Mouse (Mus musculus): ENCODE data around the gene Rimkla.
A peak's percentile ranks its signal among the peaks of the same experiment; 100 is the strongest.
"Not testable (repeated sequence)": the region's sequence is repeated elsewhere in the genome, so short reads cannot be mapped to it uniquely, and the experiment has no call there.

The Rimkla gene

GRCm38 (mm10) chr4:119492291-119492932 is at the start of gene Rimkla:
Gene Rimkla, minus strand, starts transcription at chr4:119492628.
- DNase-seq, result peak; percentile 81

- no peak for DNase-seq
Observed at GRCm38 (mm10) chr4:119540533-119540890, 48.1 kb upstream of the Rimkla start.

- DNase-seq, result peak; percentile 46
Observed at GRCm38 (mm10) chr4:119539836-119540532, 47.6 kb upstream of the Rimkla start.

GRCm38 (mm10) chr4:119539031-119539824 is 46.8 kb upstream of the Rimkla start, which contains the start of gene Frg2f1:
Gene Frg2f1, minus strand, starts transcription at chr4:119539529.
- DNase-seq, result peak; percentile 93

GRCm38 (mm10) chr4:119537436-119537835 is 45.0 kb upstream of the Rimkla start:
- no peak for DNase-seq

GRCm38 (mm10) chr4:119536615-119537014 is 44.2 kb upstream of the Rimkla start, which contains the start of gene Foxj3:
Gene Foxj3, plus strand, starts transcription at chr4:119537004.
- DNase-seq, result not testable (repeated sequence)

GRCm38 (mm10) chr4:119535103-119535502 is 42.7 kb upstream of the Rimkla start:
- no peak for DNase-seq

GRCm38 (mm10) chr4:119531813-119532212 is 39.4 kb upstream of the Rimkla start:
- DNase-seq, result no peak

GRCm38 (mm10) chr4:119526329-119526845 is 34.0 kb upstream of the Rimkla start:
- DNase-seq, result no peak

GRCm38 (mm10) chr4:119524466-119524865 is 32.0 kb upstream of the Rimkla start:
- DNase-seq, result no peak

GRCm38 (mm10) chr4:119524010-119524409 is 31.6 kb upstream of the Rimkla start:
- no peak for DNase-seq

- no peak for DNase-seq
Observed at GRCm38 (mm10) chr4:119523575-119523974, 31.1 kb upstream of the Rimkla start.

- no peak for DNase-seq
Observed at GRCm38 (mm10) chr4:119512731-119513141, 20.3 kb upstream of the Rimkla start.

GRCm38 (mm10) chr4:119511591-119511990 is 19.2 kb upstream of the Rimkla start:
- no peak for DNase-seq

- no peak for DNase-seq
Observed at GRCm38 (mm10) chr4:119498319-119498848, 6.0 kb upstream of the Rimkla start.

- DNase-seq, result no peak
Observed at GRCm38 (mm10) chr4:119492933-119493327, 502 bp upstream of the Rimkla start.

GRCm38 (mm10) chr4:119490806-119491205 is 1.6 kb downstream of the Rimkla start:
- DNase-seq, result peak; percentile 38

GRCm38 (mm10) chr4:119489666-119490065 is 2.8 kb downstream of the Rimkla start:
- DNase-seq, result no peak

- no peak for DNase-seq
Observed at GRCm38 (mm10) chr4:119484882-119485281, 7.5 kb downstream of the Rimkla start.

GRCm38 (mm10) chr4:119483051-119483450 is 9.4 kb downstream of the Rimkla start:
- DNase-seq, result no peak

- no peak for DNase-seq
Observed at GRCm38 (mm10) chr4:119473150-119473549, 19.3 kb downstream of the Rimkla start.

- no peak for DNase-seq
Observed at GRCm38 (mm10) chr4:119472545-119472944, 19.9 kb downstream of the Rimkla start.
